Mouse (Mus musculus) heart, embryonic 11.5 days (tissue): ENCODE measurements around the gene Efna3. TPM values are rescaled to one million over a fixed set of nuclear protein-coding genes. Genes with fewer than 3 reads are reported as not detected.
A peak's percentile ranks its signal among the peaks of the same experiment; 100 is the strongest.

Experiments
- ATAC-seq: fragments of 200-750 bp; cut with Nextera tagmentation; replicated peaks from 2 replicates; pipeline ENCODE4 v1.8.0; 2017; ENCODE audit warnings: moderate library complexity; ENCODE audit not compliant: insufficient number of reproducible peaks, low FRiP score, low TSS enrichment
- H3K27ac ChIP-seq: fragments of 300-500 bp; sonication (generic); 2 replicates; pipeline ENCODE4 v1.5.1; 2014; ENCODE audit warnings: mild to moderate bottlenecking, low read depth, low read length
- H3K27me3 ChIP-seq: fragments of 300-500 bp; sonication (generic); 2 replicates; pipeline ENCODE4 v1.6.1; 2014; ENCODE audit warnings: mild to moderate bottlenecking, low read length, mixed read lengths; ENCODE audit not compliant: control insufficient read depth, insufficient read depth
- H3K36me3 ChIP-seq: fragments of 300-500 bp; sonication (generic); 2 replicates; pipeline ENCODE4 v1.6.1; 2014; ENCODE audit warnings: mild to moderate bottlenecking, low read length, moderate library complexity, mixed read lengths; ENCODE audit not compliant: control insufficient read depth, insufficient read depth
- H3K4me1 ChIP-seq: fragments of 300-500 bp; sonication (generic); 2 replicates; pipeline ENCODE4 v1.6.1; 2014; ENCODE audit warnings: low read length; ENCODE audit not compliant: control insufficient read depth, insufficient read depth
- H3K4me2 ChIP-seq: fragments of 300-500 bp; sonication (generic); 2 replicates; pipeline ENCODE4 v1.6.1; 2014; ENCODE audit warnings: mild to moderate bottlenecking, moderate library complexity
- H3K4me3 ChIP-seq: fragments of 300-500 bp; sonication (generic); 2 replicates; pipeline ENCODE4 v1.5.1; 2014; ENCODE audit warnings: low read depth, low read length
- H3K9ac ChIP-seq: fragments of 300-500 bp; sonication (generic); 2 replicates; pipeline ENCODE4 v1.6.1; 2014; ENCODE audit warnings: mild to moderate bottlenecking, low read depth, low read length, moderate library complexity
- H3K9me3 ChIP-seq: fragments of 300-500 bp; sonication (generic); replicated peaks from 2 replicates; pipeline ENCODE4 v1.6.1; 2016; ENCODE audit warnings: low read length; ENCODE audit not compliant: control insufficient read depth
- WGBS: fragments of 180-500 bp; shearing (Covaris S2); extraction: QIAGEN DNeasy Blood & Tissue Kit; methylation state at CpG from one replicate; pipeline ENCODE4 v1.1.7; 2014; ENCODE audit not compliant: insufficient replicate concordance; 5-methylcytosine and 5-hydroxymethylcytosine counted together
- polyA plus RNA-seq: library from polyadenylated mRNA; unstranded; fragments of >200 nt; fragmentation: Nextera tagmentation; extraction: Ambion mirVana; gene quantifications from 2 replicates; pipeline ENCODE4 v1.2.1, GENCODE M21; 2014

Gene Efna3
- polyA plus RNA-seq, 1 experiment from 2014 or later = 1.9 TPM

- no peaks in the 10 kb centered on the region for H3K9me3 ChIP-seq
- H3K9ac ChIP-seq = peak within 1 kb of the TSS; percentile 77
- peak within 1 kb of the TSS; percentile 67 for H3K4me3 ChIP-seq
- H3K27ac ChIP-seq = peak within 1 kb of the TSS; percentile 78; the same call in 1 of the 2 replicates
- no peak for ATAC-seq
- peaks cover 3% of the 10 kb centered on the region for H3K27me3 ChIP-seq
- WGBS = under 1% methylated on average over 52 of the region's 52 CpGs
- peaks cover 26% of the 10 kb centered on the region for H3K4me1 ChIP-seq
- peak within 1 kb of the TSS; percentile 91 for H3K4me2 ChIP-seq
- peaks cover 2% of the 10 kb centered on the region; the same call in 1 of the 2 replicates for H3K36me3 ChIP-seq
Measured at GRCm38 (mm10) chr3:89280606-89281511, 41.9 kb downstream of the Efna3 start, which contains the start of gene Efna1. Gene Efna1, minus strand, starts transcription at chr3:89281142.

GRCm38 (mm10) chr3:89280050-89280605 is 42.6 kb downstream of the Efna3 start:
- H3K27ac ChIP-seq = peak overlapping the region; percentile 78; the same call in 1 of the 2 replicates
- no peaks in the 10 kb centered on the region for H3K9me3 ChIP-seq
- peaks cover 3% of the 10 kb centered on the region for H3K27me3 ChIP-seq
- peak overlapping the region; percentile 77 for H3K9ac ChIP-seq
- no peak for ATAC-seq
- peaks cover 6% of the 10 kb centered on the region for H3K36me3 ChIP-seq
- WGBS = under 1% methylated on average over 29 of the region's 29 CpGs
- H3K4me3 ChIP-seq = peak overlapping the region; percentile 67
- peaks cover 26% of the 10 kb centered on the region for H3K4me1 ChIP-seq
- peak overlapping the region; percentile 91 for H3K4me2 ChIP-seq

GRCm38 (mm10) chr3:89279153-89279890 is 43.4 kb downstream of the Efna3 start:
- H3K27me3 ChIP-seq = peaks cover 3% of the 10 kb centered on the region
- peaks cover 26% of the 10 kb centered on the region for H3K4me1 ChIP-seq
- H3K9ac ChIP-seq = peak overlapping the region; percentile 77
- H3K9me3 ChIP-seq = no peaks in the 10 kb centered on the region
- peaks cover 7% of the 10 kb centered on the region for H3K36me3 ChIP-seq
- peak; percentile 62 for ATAC-seq
- H3K27ac ChIP-seq = peak overlapping the region; percentile 78
- WGBS = 2% methylated on average over 35 of the region's 35 CpGs
- peak overlapping the region; percentile 67 for H3K4me3 ChIP-seq
- H3K4me2 ChIP-seq = peak overlapping the region; percentile 91

- no peak for ATAC-seq
- Histone ChIP-seq H3K9ac (peak overlapping the region; percentile 77), H3K4me1 (peaks cover 26% of the 10 kb centered on the region), H3K4me3 (peak overlapping the region; percentile 67), H3K27me3 (peaks cover 3% of the 10 kb centered on the region), H3K4me2 (peak overlapping the region; percentile 91), H3K9me3 (no peaks in the 10 kb centered on the region), H3K36me3 (peaks cover 7% of the 10 kb centered on the region), H3K27ac (peak overlapping the region; percentile 78)
- 8% methylated on average over 8 of the region's 8 CpGs for WGBS
Measured at GRCm38 (mm10) chr3:89278643-89279042, 44.1 kb downstream of the Efna3 start.

- H3K27me3 ChIP-seq = peaks cover 3% of the 10 kb centered on the region
- peak overlapping the region; percentile 91 for H3K4me2 ChIP-seq
- peaks cover 7% of the 10 kb centered on the region for H3K36me3 ChIP-seq
- H3K9me3 ChIP-seq = no peaks in the 10 kb centered on the region
- peak; percentile 8; the same call in 1 of the 2 replicates for ATAC-seq
- H3K4me1 ChIP-seq = peaks cover 26% of the 10 kb centered on the region
- peak overlapping the region; percentile 67 for H3K4me3 ChIP-seq
- WGBS = 30% methylated on average over 7 of the region's 7 CpGs
- peak overlapping the region; percentile 77 for H3K9ac ChIP-seq
- H3K27ac ChIP-seq = peak overlapping the region; percentile 78
Measured at GRCm38 (mm10) chr3:89278107-89278506, 44.7 kb downstream of the Efna3 start.

GRCm38 (mm10) chr3:89277281-89278021 is 45.3 kb downstream of the Efna3 start:
- 13% methylated on average over 14 of the region's 14 CpGs for WGBS
- peak; percentile 14; the same call in 1 of the 2 replicates for ATAC-seq
- H3K9ac ChIP-seq = peak overlapping the region; percentile 77
- peak overlapping the region; percentile 91 for H3K4me2 ChIP-seq
- peaks cover 3% of the 10 kb centered on the region for H3K27me3 ChIP-seq
- H3K36me3 ChIP-seq = peaks cover 9% of the 10 kb centered on the region
- peak overlapping the region; percentile 67 for H3K4me3 ChIP-seq
- H3K27ac ChIP-seq = peak overlapping the region; percentile 78
- peaks cover 26% of the 10 kb centered on the region for H3K4me1 ChIP-seq
- no peaks in the 10 kb centered on the region for H3K9me3 ChIP-seq

GRCm38 (mm10) chr3:89276061-89276460 is 46.7 kb downstream of the Efna3 start:
- H3K27me3 ChIP-seq = peaks cover 3% of the 10 kb centered on the region
- no peak overlapping the region for H3K4me3 ChIP-seq
- H3K9me3 ChIP-seq = no peaks in the 10 kb centered on the region
- no peak overlapping the region for H3K27ac ChIP-seq
- peaks cover 12% of the 10 kb centered on the region for H3K36me3 ChIP-seq
- H3K4me2 ChIP-seq = no peak overlapping the region
- WGBS = 89% methylated on average over 13 of the region's 13 CpGs
- peaks cover 28% of the 10 kb centered on the region for H3K4me1 ChIP-seq
- ATAC-seq = no peak
- no peak overlapping the region for H3K9ac ChIP-seq

GRCm38 (mm10) chr3:89271760-89272159 is 51.0 kb downstream of the Efna3 start:
- no peak overlapping the region for H3K4me3 ChIP-seq
- H3K9ac ChIP-seq = no peak overlapping the region
- H3K27ac ChIP-seq = no peak overlapping the region
- H3K9me3 ChIP-seq = no peaks in the 10 kb centered on the region
- no peak for ATAC-seq
- no peak overlapping the region for H3K4me2 ChIP-seq
- peaks cover 12% of the 10 kb centered on the region for H3K36me3 ChIP-seq
- 69% methylated on average over 6 of the region's 6 CpGs for WGBS
- no peaks in the 10 kb centered on the region for H3K27me3 ChIP-seq
- H3K4me1 ChIP-seq = peaks cover 39% of the 10 kb centered on the region
